Mouse (Mus musculus) E14TG2a.4 (cell line): ENCODE results near the gene Tex35.

Source experiments
- H3K27me3 ChIP-seq: 2 replicates; pipeline ENCODE4 v1.6.1; 2014; ENCODE audit warnings: low read length, control low read depth; ENCODE audit not compliant: insufficient read depth
- H3K36me3 ChIP-seq: 2 replicates; pipeline ENCODE4 v1.6.1; 2014; ENCODE audit warnings: low read length, control low read depth; ENCODE audit not compliant: insufficient read depth
- H3K4me1 ChIP-seq: replicated peaks from 2 replicates; pipeline ENCODE4 v1.6.1; 2014; ENCODE audit warnings: low read depth, low read length, control low read depth
- H3K4me3 ChIP-seq: replicated peaks from 2 replicates; pipeline ENCODE4 v1.5.1; 2014; ENCODE audit warnings: mild to moderate bottlenecking, low read length
- H3K9me3 ChIP-seq: 2 replicates; pipeline ENCODE4 v1.6.1; 2014; ENCODE audit warnings: low read length, control low read depth
- CTCF ChIP-seq: conservative IDR thresholded peaks from 2 replicates; pipeline ENCODE4 v1.5.1; 2014; ENCODE audit warnings: low read length
- NANOG ChIP-seq: IDR thresholded peaks from 2 replicates; pipeline ENCODE4 v1.6.1; 2014; ENCODE audit warnings: borderline replicate concordance, low read length, mixed read lengths
- POU5F1 ChIP-seq: IDR thresholded peaks from 2 replicates; pipeline ENCODE4 v1.6.1; 2014; ENCODE audit warnings: low read length, borderline replicate concordance

The Tex35 gene

DNA sequence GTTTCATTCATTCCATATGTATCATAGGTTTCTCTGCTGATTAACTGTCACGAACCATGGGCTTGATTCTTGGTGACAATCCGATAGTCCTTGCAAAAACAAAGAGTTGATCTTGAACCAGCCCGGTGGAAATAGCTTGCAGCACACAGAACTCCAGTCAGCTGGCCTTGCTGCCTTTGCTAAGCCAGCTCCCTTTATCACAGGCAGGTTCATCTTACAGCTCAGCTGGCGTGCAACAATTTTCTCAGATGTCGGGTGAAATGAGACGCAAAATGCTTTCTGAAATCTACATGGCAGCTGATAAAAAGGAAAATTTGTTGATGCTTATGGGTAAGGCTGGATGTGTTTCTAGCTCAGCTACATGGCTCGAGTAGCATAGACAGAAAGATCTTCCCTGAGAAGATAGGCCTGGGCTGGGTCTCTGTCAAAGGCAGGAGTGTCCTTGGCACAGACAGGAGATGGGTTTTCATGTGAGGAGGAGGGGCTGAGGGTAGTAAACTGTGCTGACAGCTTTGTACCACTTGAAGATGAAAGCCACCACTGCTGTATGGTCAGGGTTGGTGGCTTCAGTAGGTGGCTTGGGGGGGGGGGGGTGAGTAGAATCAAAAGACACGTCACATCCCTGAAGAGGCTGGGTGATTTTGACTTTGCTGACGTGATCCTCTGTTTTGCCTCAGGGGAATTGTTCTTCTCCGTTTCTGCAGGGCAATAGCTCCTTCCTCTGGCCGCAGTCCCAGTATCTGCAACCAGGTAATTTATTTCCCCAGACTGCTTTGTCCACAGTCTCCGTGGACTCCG is 45.0 kb downstream of the Tex35 start:
- no peak overlapping the region for H3K4me3 ChIP-seq
- H3K36me3 ChIP-seq = no peaks in the 10 kb centered on the region
- H3K4me1 ChIP-seq = no peaks in the 10 kb centered on the region
- no peaks in the 10 kb centered on the region for H3K27me3 ChIP-seq
- H3K9me3 ChIP-seq = no peaks in the 10 kb centered on the region
- TF ChIP-seq NANOG = no peak
- TF ChIP-seq POU5F1 = no peak
- TF ChIP-seq CTCF = no peak

DNA sequence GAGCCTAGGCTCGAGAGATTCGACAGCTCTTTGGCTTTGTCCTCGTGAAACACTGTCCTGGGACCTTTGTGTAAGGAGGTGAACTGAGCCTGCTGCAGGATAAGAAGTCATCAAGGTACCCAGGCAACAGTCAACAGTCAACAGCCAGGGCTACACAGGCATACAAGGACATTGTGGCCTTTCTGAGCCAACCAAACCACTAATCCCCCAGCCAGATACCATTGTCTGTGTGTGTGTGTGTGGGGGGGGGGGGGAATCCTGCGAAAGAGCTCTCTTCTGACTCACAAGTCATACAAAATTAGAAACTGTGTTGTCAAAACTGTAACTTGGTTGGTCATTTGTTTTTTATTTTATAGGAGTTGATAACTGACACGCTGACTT is 46.0 kb downstream of the Tex35 start:
- Histone ChIP-seq H3K4me1 (no peaks in the 10 kb centered on the region), H3K27me3 (no peaks in the 10 kb centered on the region), H3K36me3 (no peaks in the 10 kb centered on the region), H3K9me3 (no peaks in the 10 kb centered on the region), H3K4me3 (no peak overlapping the region)
- TF ChIP-seq NANOG = no peak
- TF ChIP-seq CTCF = no peak
- TF ChIP-seq POU5F1 = no peak

DNA sequence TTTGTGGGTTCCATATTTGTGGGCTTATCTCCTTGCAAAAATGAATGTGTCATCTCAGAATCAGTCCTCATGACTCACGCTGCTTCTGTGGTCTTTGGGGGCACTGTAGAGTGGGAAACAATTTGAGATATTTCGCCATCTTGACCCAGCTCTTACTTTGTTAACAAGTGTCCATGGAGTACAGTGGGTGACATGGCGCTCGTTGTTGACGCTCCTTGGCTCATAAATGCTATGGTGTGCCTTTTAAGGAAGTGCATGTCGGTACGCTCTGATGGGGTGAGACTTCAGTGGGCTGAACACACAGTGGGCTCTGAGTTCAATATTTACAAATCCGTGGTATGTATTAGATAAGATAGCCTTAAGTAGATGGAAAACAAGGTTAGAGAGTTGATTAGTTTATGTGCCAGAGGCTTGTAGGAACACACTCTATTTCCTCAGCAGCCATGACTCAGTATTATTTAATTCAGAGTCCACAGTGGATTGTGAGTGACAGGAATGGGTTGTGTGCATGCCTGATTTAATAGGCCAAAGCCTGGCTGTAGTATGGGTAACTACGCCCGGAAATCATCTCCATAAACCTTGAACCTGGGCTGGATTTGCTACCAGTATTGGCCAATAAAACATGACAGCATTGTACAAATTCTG is 46.6 kb downstream of the Tex35 start:
- Histone ChIP-seq H3K36me3 (no peaks in the 10 kb centered on the region), H3K27me3 (no peaks in the 10 kb centered on the region), H3K4me3 (no peak overlapping the region), H3K9me3 (no peaks in the 10 kb centered on the region), H3K4me1 (no peaks in the 10 kb centered on the region)
- TF ChIP-seq POU5F1 = no peak
- no peak for TF ChIP-seq NANOG
- TF ChIP-seq CTCF = no peak

GRCm38 (mm10) chr1:157061170-157061569 is 47.3 kb downstream of the Tex35 start:
- Histone ChIP-seq H3K4me3 (no peak overlapping the region), H3K27me3 (no peaks in the 10 kb centered on the region), H3K9me3 (no peaks in the 10 kb centered on the region), H3K4me1 (no peaks in the 10 kb centered on the region), H3K36me3 (no peaks in the 10 kb centered on the region)
- TF ChIP-seq NANOG (no peak), POU5F1 (no peak), CTCF (no peak)

GRCm38 (mm10) chr1:157060441-157061135 is 47.9 kb downstream of the Tex35 start:
- TF ChIP-seq POU5F1 (no peak), NANOG (no peak), CTCF (no peak)

GRCm38 (mm10) chr1:157055901-157056300 is 52.6 kb downstream of the Tex35 start:
- Histone ChIP-seq H3K4me3 (no peak overlapping the region), H3K27me3 (no peaks in the 10 kb centered on the region), H3K9me3 (no peaks in the 10 kb centered on the region), H3K4me1 (peaks cover 8% of the 10 kb centered on the region; the same call in 1 of the 2 replicates), H3K36me3 (no peaks in the 10 kb centered on the region)
- no peak for TF ChIP-seq POU5F1
- no peak for TF ChIP-seq NANOG
- no peak for TF ChIP-seq CTCF

More at GRCm38 (mm10) chr1:157060441-157061135, 47.9 kb downstream of the Tex35 start:
- H3K4me3 ChIP-seq = no peak overlapping the region
- no peaks in the 10 kb centered on the region for H3K9me3 ChIP-seq
- H3K27me3 ChIP-seq = no peaks in the 10 kb centered on the region
- H3K4me1 ChIP-seq = no peaks in the 10 kb centered on the region
- no peaks in the 10 kb centered on the region for H3K36me3 ChIP-seq

DNA sequence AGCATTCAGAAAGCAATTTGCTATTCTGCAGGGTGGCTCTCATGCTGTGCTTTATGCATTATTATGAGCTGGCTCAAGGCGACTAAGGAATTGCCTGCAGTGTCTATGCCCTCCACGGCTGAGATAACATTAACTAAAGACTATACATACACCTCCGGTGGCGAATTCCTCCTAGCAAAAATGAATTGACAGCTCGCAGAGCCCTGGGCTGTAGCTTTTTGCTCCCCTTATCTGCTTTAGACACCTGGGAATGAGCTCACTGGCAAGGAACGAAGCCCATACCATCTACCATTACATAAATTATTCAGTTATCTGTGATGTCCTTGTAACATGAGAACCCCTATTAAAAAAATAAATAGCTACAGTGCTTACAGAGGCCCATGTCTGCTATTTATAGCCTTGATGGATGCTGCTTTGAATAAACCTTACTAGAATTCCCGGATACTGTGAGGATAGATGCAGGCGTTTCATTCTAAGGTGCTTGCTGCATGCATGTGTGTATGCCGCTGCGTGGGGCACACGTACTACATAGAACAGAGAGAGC is 53.1 kb downstream of the Tex35 start:
- peaks cover 8% of the 10 kb centered on the region; the same call in 1 of the 2 replicates for H3K4me1 ChIP-seq
- no peaks in the 10 kb centered on the region for H3K36me3 ChIP-seq
- no peaks in the 10 kb centered on the region for H3K9me3 ChIP-seq
- H3K4me3 ChIP-seq = no peak overlapping the region
- no peak for TF ChIP-seq NANOG
- TF ChIP-seq POU5F1 = no peak
- TF ChIP-seq CTCF = no peak
- H3K27me3 ChIP-seq = no peaks in the 10 kb centered on the region

GRCm38 (mm10) chr1:157054659-157055058 is 53.8 kb downstream of the Tex35 start:
- no peaks in the 10 kb centered on the region for H3K36me3 ChIP-seq
- no peak overlapping the region for H3K4me3 ChIP-seq
- no peaks in the 10 kb centered on the region for H3K9me3 ChIP-seq
- no peaks in the 10 kb centered on the region for H3K27me3 ChIP-seq
- TF ChIP-seq NANOG (no peak), POU5F1 (no peak), CTCF (no peak)
- peaks cover 8% of the 10 kb centered on the region; the same call in 1 of the 2 replicates for H3K4me1 ChIP-seq
